Mouse (Mus musculus): ENCODE results near the gene Psmb11. TPM values are rescaled to one million over a fixed set of nuclear protein-coding genes. Genes with fewer than 3 reads are reported as not detected.
"Not testable (repeated sequence)": the region's sequence is repeated elsewhere in the genome, so short reads cannot be mapped to it uniquely, and the experiment has no call there.

Psmb11 gene
- polyA plus RNA-seq, 1 experiment: not detected

DNA sequence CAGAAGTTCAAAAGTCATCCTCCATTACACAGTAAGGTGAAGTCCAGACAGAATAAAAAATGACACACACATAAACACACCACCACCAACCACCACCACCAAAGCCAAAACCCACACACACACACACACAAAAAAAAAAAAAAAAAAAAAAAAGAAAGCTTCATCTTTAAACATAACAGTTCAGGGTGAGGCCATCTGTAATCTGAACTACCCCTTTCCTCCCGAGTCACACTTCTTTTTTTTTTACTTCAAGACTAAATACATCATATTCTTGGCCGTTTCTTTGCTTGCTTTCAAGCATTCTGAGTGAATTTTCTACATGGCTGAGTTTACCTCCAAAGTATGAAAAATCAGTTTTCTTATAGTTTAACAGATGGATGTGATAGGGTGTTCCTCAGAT lies 19.6 kb upstream of the Psmb11 start:
- H3K4me1 ChIP-seq (ENCODE audit: control insufficient read depth, insufficient read depth, low read length): peaks cover 5% of the 10 kb centered on the region; the same call in 1 of the 2 replicates
- H3K27ac ChIP-seq (ENCODE audit: insufficient read depth, low read depth, low read length): no peak overlapping the region
- TF ChIP-seq CTCF (IDR thresholded peaks at IDR 0.05; ENCODE audit: insufficient read depth, low read depth, low read length) (no peak), POLR2A (IDR thresholded peaks at IDR 0.05; ENCODE audit: insufficient read depth, low read depth, low read length) (no peak)
- H3K4me3 ChIP-seq (ENCODE audit: insufficient read depth, low read depth, low read length): no peak overlapping the region
- 89% methylated on average over 2 of the region's 2 CpGs for WGBS

DNA sequence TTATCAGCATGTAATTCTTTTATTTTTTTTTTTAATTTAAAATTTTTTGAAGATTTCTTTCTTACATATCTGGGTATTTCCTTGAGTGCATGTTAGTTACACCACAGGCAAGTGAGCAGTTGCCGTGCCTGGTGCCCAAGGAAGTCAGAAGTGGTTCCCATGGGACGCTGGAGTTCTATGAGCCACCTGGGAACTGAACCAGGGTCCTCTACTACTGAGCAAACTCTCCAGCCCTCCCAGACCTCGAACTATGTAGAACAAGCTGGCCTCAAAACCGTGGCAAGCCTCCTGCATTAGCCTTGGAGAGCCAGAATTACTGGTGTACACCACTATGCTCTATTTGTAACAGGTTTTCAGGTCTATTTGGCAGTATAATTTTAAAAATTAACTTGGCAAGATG lies 18.6 kb upstream of the Psmb11 start:
- Histone ChIP-seq H3K4me3 (ENCODE audit: insufficient read depth, low read depth, low read length) (no peak overlapping the region), H3K27ac (ENCODE audit: insufficient read depth, low read depth, low read length) (peak overlapping the region; percentile 94; the same call in 1 of the 2 replicates), H3K4me1 (ENCODE audit: control insufficient read depth, insufficient read depth, low read length) (peaks cover 5% of the 10 kb centered on the region; the same call in 1 of the 2 replicates)
- TF ChIP-seq CTCF (IDR thresholded peaks at IDR 0.05; ENCODE audit: insufficient read depth, low read depth, low read length) (no peak), POLR2A (IDR thresholded peaks at IDR 0.05; ENCODE audit: insufficient read depth, low read depth, low read length) (no peak)
- 35% methylated on average over 4 of the region's 4 CpGs for WGBS

DNA sequence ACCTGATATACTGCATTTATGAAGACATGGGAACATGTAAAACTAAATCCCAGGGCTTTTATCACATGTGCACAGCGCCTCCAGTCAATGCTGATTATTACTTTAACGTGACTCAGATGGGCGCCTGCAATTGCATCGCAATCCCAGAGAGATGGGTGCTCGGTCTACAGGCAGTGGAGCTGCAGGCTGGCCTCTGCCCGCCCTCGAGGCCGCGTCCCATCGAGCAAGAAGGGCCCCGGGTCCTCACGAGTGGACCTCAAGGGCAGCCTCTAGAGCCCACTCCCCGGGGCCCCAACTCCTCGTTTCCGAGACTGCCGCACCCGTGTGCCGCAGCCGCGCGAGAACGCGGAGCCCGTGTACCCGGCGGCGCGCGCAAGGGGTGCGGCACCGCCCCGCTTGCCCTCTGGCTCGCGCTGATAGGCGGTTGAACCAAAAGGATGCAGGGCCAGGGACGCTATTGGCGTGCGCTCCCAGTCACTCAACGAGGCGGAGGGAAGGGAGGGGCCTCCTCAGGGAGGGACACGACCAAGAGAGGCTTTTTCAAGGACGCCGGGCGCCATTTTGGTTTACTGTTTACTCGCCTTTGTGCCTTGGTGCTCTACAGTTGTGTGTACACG lies 18.1 kb upstream of the Psmb11 start:
- WGBS: under 1% methylated on average over 46 of the region's 46 CpGs
- Histone ChIP-seq H3K4me1 (ENCODE audit: control insufficient read depth, insufficient read depth, low read length) (peaks cover 5% of the 10 kb centered on the region; the same call in 1 of the 2 replicates), H3K27ac (ENCODE audit: insufficient read depth, low read depth, low read length) (peak overlapping the region; percentile 94), H3K4me3 (ENCODE audit: insufficient read depth, low read depth, low read length) (peak overlapping the region; percentile 65)
- peak; percentile 97 for TF ChIP-seq POLR2A (IDR thresholded peaks at IDR 0.05; ENCODE audit: insufficient read depth, low read depth, low read length)
- TF ChIP-seq CTCF (IDR thresholded peaks at IDR 0.05; ENCODE audit: insufficient read depth, low read depth, low read length): no peak

DNA sequence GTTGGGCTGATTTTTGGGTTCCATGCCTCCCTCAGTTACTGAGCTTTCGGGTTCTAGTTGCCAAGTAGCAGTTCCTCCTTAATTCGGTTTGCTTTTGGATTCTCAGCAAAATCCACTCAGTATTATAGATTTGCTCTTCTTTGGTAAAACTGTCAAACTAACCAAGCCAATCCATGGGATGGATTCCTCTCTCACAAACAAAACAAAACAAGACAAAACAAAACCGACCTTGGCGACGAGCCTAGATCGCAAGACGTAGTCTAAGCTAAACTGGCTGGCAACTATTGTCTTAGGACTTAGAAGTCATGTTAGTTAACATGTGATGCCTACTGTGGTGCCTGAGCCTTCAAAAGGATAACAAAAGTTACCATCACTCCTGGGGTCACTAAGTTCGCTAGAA lies 17.5 kb upstream of the Psmb11 start:
- Histone ChIP-seq H3K4me3 (ENCODE audit: insufficient read depth, low read depth, low read length) (peak overlapping the region; percentile 65), H3K4me1 (ENCODE audit: control insufficient read depth, insufficient read depth, low read length) (peaks cover 5% of the 10 kb centered on the region; the same call in 1 of the 2 replicates), H3K27ac (ENCODE audit: insufficient read depth, low read depth, low read length) (peak overlapping the region; percentile 94)
- 73% methylated on average over 8 of the region's 8 CpGs for WGBS
- TF ChIP-seq POLR2A (IDR thresholded peaks at IDR 0.05; ENCODE audit: insufficient read depth, low read depth, low read length): no peak
- no peak for TF ChIP-seq CTCF (IDR thresholded peaks at IDR 0.05; ENCODE audit: insufficient read depth, low read depth, low read length)

DNA sequence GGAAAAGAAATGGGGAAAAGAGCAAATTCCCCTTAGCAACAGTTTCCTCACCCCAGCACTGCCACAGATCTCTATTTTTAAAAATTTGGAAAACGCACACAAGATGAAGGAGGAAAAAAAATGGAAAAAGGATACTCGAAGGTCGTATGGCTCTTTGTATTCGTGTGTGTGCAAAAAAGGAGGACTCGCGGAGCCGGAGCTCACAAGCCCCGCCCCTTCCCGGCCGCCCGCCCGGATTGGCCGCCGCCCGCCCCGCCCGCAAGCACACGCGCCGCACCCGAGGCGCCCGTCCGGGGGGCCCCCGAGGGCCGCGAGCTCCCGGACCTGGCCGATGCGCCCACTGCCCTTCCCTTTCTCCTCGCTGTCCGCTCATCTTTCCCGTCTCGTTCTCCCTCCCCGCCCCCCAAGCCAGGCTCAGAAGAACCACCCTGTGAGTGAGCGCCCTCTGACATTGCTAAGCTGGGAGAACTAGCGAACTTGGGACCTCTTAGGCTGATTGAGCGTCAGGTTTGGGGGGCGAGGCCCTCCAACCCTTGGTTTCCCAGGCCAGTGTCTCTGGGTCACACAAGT lies 15.4 kb upstream of the Psmb11 start, which contains the start of gene 4931414P19Rik:
TSS of gene 4931414P19Rik (minus strand) at position 242 of the 570 bp plus-strand sequence.
- H3K4me3 ChIP-seq (ENCODE audit: insufficient read depth, low read depth, low read length): peak within 1 kb of the TSS; percentile 57
- no peak for TF ChIP-seq CTCF (IDR thresholded peaks at IDR 0.05; ENCODE audit: insufficient read depth, low read depth, low read length)
- TF ChIP-seq POLR2A (IDR thresholded peaks at IDR 0.05; ENCODE audit: insufficient read depth, low read depth, low read length): peak; percentile 44; the same call in 1 of the 2 replicates
- WGBS: under 1% methylated on average over 39 of the region's 39 CpGs
- H3K27ac ChIP-seq (ENCODE audit: insufficient read depth, low read depth, low read length): peak within 1 kb of the TSS; percentile 87
- H3K4me1 ChIP-seq (ENCODE audit: control insufficient read depth, insufficient read depth, low read length): peaks cover 8% of the 10 kb centered on the region

DNA sequence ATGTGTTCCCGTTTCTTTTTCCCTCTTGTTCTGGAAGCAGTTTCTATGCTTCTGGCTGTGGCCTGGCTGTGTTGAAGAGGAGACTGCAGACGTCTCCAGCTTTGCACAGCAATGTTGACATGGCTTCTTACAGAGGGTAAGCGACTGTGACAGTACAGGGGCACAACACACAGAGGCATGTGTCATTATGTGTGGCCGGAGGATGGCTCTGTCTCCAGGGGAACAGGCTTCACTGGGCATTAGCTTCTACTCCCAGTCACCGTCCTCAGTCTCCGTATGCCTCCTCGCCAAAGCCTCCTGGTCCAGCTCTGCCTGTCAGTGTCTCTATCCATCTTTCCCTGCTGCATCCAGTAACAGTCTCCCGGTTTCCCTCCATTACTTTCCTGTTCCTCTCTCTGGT lies 14.0 kb upstream of the Psmb11 start:
- 67% methylated on average over 8 of the region's 8 CpGs for WGBS
- Histone ChIP-seq H3K4me1 (ENCODE audit: control insufficient read depth, insufficient read depth, low read length) (peaks cover 8% of the 10 kb centered on the region), H3K27ac (ENCODE audit: insufficient read depth, low read depth, low read length) (no peak overlapping the region), H3K4me3 (ENCODE audit: insufficient read depth, low read depth, low read length) (no peak overlapping the region)
- TF ChIP-seq CTCF (IDR thresholded peaks at IDR 0.05; ENCODE audit: insufficient read depth, low read depth, low read length): no peak
- no peak for TF ChIP-seq POLR2A (IDR thresholded peaks at IDR 0.05; ENCODE audit: insufficient read depth, low read depth, low read length)

DNA sequence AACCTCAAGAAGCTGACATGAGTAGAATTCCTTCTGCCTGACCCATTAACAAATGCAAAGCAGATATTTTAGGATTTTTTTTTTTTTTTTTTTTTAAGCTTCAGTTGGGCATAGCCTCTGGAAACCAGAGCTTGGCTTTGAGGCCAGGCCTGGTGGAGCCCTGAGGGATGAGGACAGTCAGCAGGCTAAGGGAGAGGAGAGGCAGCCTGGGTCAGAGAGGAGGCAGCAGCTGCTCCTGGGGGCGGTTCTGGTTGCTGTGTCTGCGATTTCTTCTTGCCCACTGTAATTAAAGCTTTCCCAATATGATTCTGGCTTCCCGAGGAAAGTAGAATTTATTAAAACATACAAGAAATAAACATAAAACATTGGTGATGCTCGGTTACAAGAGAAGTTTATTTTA lies 12.0 kb upstream of the Psmb11 start:
- TF ChIP-seq CTCF (IDR thresholded peaks at IDR 0.05; ENCODE audit: insufficient read depth, low read depth, low read length): no peak
- TF ChIP-seq POLR2A (IDR thresholded peaks at IDR 0.05; ENCODE audit: insufficient read depth, low read depth, low read length): no peak
- 22% methylated on average over 4 of the region's 4 CpGs for WGBS
- Histone ChIP-seq H3K4me3 (ENCODE audit: insufficient read depth, low read depth, low read length) (no peak overlapping the region), H3K4me1 (ENCODE audit: control insufficient read depth, insufficient read depth, low read length) (peaks cover 6% of the 10 kb centered on the region), H3K27ac (ENCODE audit: insufficient read depth, low read depth, low read length) (no peak overlapping the region; the same call in 1 of the 2 replicates)

DNA sequence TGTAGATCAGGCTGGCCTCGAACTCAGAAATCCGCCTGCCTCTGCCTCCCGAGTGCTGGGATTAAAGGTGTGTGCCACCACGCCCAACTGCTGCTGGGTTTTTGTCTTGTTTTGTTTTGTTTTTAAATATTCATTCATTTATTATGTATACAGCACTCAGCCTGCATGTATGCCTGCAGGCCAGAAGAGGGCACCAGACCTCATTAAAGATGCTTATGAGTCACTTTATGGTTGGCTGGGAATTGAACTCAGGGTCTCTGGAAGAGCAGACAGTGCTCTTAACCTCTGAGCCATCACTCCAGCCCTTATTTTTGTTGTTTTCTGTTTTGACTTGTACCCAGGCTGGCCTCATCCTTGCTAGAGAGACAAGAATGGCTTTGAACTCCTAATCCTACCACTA lies 11.3 kb upstream of the Psmb11 start:
- no peak overlapping the region for H3K4me3 ChIP-seq (ENCODE audit: insufficient read depth, low read depth, low read length)
- TF ChIP-seq POLR2A (IDR thresholded peaks at IDR 0.05; ENCODE audit: insufficient read depth, low read depth, low read length): no peak
- no peak for TF ChIP-seq CTCF (IDR thresholded peaks at IDR 0.05; ENCODE audit: insufficient read depth, low read depth, low read length)
- WGBS: 58% methylated on average over 4 of the region's 4 CpGs
- peaks cover 6% of the 10 kb centered on the region for H3K4me1 ChIP-seq (ENCODE audit: control insufficient read depth, insufficient read depth, low read length)
- H3K27ac ChIP-seq (ENCODE audit: insufficient read depth, low read depth, low read length): 0 out of 2 replicates have a peak overlapping the region, but pooled peaks have one; percentile 26

DNA sequence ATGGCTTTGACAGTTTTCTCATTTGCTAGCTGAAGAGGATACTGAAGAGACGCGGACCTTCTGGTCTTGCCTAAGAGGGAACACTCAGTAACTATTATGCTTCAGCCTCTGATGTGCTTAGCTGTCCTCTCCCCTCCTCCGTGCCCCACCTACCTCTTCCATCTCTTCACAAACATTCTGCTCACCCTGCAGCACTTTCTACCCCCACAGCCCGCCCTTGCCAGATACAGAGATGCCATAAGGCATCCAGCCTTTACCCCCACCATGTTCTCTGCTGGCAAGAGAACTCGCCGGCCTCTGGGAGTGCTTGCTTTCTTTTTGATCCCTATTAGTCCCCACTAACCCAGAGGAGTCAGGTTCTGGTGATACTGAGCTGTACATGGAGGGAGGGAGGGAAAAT lies 10.6 kb upstream of the Psmb11 start:
- no peak overlapping the region for H3K4me3 ChIP-seq (ENCODE audit: insufficient read depth, low read depth, low read length)
- TF ChIP-seq CTCF (IDR thresholded peaks at IDR 0.05; ENCODE audit: insufficient read depth, low read depth, low read length) (no peak), POLR2A (IDR thresholded peaks at IDR 0.05; ENCODE audit: insufficient read depth, low read depth, low read length) (no peak)
- H3K4me1 ChIP-seq (ENCODE audit: control insufficient read depth, insufficient read depth, low read length): peaks cover 6% of the 10 kb centered on the region
- WGBS: 53% methylated on average over 6 of the region's 6 CpGs
- H3K27ac ChIP-seq (ENCODE audit: insufficient read depth, low read depth, low read length): peak overlapping the region; percentile 26; the same call in 1 of the 2 replicates

DNA sequence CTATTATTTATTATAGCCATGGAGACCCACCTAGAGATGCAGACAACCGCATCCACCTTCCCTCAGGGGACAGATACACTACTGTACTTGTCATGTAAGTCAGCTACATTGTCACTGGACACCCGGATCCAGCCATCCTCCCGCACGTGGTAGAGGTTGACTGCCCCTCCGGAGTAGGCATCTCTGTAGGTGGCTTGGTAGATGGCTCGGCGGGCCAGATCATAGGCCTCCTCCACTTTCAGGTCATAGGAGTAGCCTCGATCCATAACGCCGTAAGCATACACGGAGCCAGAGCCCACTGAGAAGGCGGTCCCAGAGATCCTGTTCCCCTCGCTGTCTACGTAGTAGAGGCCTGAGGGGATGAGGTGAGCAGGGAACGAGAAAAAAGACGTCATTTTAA lies 7.1 kb upstream of the Psmb11 start:
- H3K27ac ChIP-seq (ENCODE audit: insufficient read depth, low read depth, low read length); H3K4me3 ChIP-seq (ENCODE audit: insufficient read depth, low read depth, low read length); H3K4me1 ChIP-seq (ENCODE audit: control insufficient read depth, insufficient read depth, low read length): not testable (repeated sequence)
- 91% methylated on average over 16 of the region's 16 CpGs for WGBS
